Mouse (Mus musculus) lung, embryonic 14.5 days (tissue): Measurements from ENCODE around the gene Mthfd1. TPM values are rescaled to one million over a fixed set of nuclear protein-coding genes. Genes with fewer than 3 reads are reported as not detected.

ENCODE experiments used
- ATAC-seq: fragments of 200-750 bp; cut with Nextera tagmentation; 2 replicates; pipeline ENCODE4 v1.8.0; 2017; ENCODE audit warnings: mild to moderate bottlenecking, moderate TSS enrichment, moderate library complexity; ENCODE audit not compliant: insufficient read depth
- DNase-seq: peaks from one replicate; pipeline ENCODE4 v3.0.0-alpha.2; 2015
- H3K27ac ChIP-seq: fragments of 300-500 bp; sonication (generic); 2 replicates; pipeline ENCODE4 v1.5.1; 2014; ENCODE audit warnings: low read depth, mild to moderate bottlenecking, moderate library complexity
- H3K27me3 ChIP-seq: fragments of 300-500 bp; sonication (generic); 2 replicates; pipeline ENCODE4 v1.6.1; 2014; ENCODE audit warnings: low read length, control low read depth; ENCODE audit not compliant: insufficient read depth
- H3K36me3 ChIP-seq: fragments of 300-500 bp; sonication (generic); 2 replicates; pipeline ENCODE4 v1.6.1; 2014; ENCODE audit warnings: control low read depth; ENCODE audit not compliant: insufficient read depth
- H3K4me1 ChIP-seq: fragments of 300-500 bp; sonication (generic); 2 replicates; pipeline ENCODE4 v1.6.1; 2014; ENCODE audit warnings: antibody characterized with exemption, control low read depth; ENCODE audit not compliant: insufficient read depth
- H3K4me2 ChIP-seq: fragments of 300-500 bp; sonication (generic); 2 replicates; pipeline ENCODE4 v1.6.1; 2014; ENCODE audit warnings: mild to moderate bottlenecking
- H3K4me3 ChIP-seq: fragments of 300-500 bp; sonication (generic); 2 replicates; pipeline ENCODE4 v1.5.1; 2014; ENCODE audit warnings: low read depth, low read length
- H3K9ac ChIP-seq: fragments of 300-500 bp; sonication (generic); 2 replicates; pipeline ENCODE4 v1.6.1; 2014
- H3K9me3 ChIP-seq: fragments of 300-500 bp; sonication (generic); 2 replicates; pipeline ENCODE4 v1.6.1; 2016; ENCODE audit warnings: low read depth, low read length, control low read depth
- CTCF ChIP-seq: IDR thresholded peaks from 2 replicates; pipeline ENCODE4 v1.5.1; 2016; ENCODE audit warnings: antibody characterized with exemption, low read depth
- WGBS: fragments of 180-500 bp; shearing (Covaris S2); extraction: QIAGEN DNeasy Blood & Tissue Kit; methylation state at CpG from one replicate; pipeline ENCODE4 v1.1.7; 2014; 5-methylcytosine and 5-hydroxymethylcytosine counted together
- polyA plus RNA-seq: library from polyadenylated mRNA; unstranded; fragments of >200 nt; fragmentation: Nextera tagmentation; extraction: Ambion mirVana; gene quantifications from 2 replicates; pipeline ENCODE4 v1.2.1, GENCODE M21; 2014

Gene Mthfd1
- polyA plus RNA-seq, 1 experiment from 2014 or later, result 104 TPM

DNA sequence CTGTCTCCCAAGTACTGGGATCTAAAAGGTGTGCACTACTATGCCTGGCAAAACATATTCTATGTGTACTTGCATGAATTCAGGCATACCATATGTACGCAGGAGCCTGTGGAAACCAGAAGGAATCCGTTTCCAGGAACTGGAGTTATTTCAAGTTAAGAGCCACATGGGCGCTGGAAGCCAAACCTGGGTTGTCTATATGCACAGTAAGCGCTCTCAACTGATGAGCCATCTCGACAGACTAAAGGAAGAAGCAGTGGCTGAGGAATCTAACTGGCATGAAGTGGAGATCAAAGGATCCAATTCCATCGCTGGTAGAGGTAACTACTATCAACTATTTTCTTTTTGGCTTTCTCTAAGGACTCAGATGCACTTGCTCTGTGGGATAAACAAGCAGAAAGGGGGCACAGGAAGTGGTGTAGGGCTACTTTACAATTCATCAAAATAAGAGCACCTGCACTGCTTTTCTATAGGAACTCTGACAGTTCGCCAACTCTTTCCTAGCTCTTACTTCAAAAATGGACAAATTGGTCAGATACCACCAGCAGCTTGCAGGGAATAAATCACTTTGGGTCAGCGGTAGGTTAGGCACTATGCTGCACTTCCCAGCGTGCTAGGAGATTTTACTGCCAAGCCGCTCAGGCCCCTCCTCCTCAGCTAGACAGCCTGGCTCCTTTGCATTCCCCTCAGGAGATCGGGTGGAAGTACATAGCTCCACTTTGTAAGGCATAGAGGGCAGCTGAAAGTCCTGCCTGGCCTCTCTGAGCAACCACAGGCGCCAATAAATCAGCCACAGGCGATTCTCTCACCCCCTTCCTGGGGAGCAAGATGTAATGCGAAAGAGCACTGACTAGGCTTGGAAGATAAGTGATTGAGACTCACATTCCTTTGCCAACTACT, 112.2 kb downstream of the Mthfd1 start:
- no peaks in the 10 kb centered on the region for H3K27me3 ChIP-seq
- 23% methylated on average over 14 of the region's 14 CpGs for WGBS
- TF ChIP-seq CTCF, result no peak
- H3K4me2 ChIP-seq, result peak overlapping the region; percentile 78
- DNase-seq (peak; percentile 62), ATAC-seq (no peak)
- H3K9ac ChIP-seq, result peak overlapping the region; percentile 99
- peak overlapping the region; percentile 89 for H3K4me3 ChIP-seq
- no peaks in the 10 kb centered on the region for H3K36me3 ChIP-seq
- H3K9me3 ChIP-seq, result no peaks in the 10 kb centered on the region
- peaks cover 14% of the 10 kb centered on the region for H3K4me1 ChIP-seq
- H3K27ac ChIP-seq, result peak overlapping the region; percentile 52; the same call in 1 of the 2 replicates

DNA sequence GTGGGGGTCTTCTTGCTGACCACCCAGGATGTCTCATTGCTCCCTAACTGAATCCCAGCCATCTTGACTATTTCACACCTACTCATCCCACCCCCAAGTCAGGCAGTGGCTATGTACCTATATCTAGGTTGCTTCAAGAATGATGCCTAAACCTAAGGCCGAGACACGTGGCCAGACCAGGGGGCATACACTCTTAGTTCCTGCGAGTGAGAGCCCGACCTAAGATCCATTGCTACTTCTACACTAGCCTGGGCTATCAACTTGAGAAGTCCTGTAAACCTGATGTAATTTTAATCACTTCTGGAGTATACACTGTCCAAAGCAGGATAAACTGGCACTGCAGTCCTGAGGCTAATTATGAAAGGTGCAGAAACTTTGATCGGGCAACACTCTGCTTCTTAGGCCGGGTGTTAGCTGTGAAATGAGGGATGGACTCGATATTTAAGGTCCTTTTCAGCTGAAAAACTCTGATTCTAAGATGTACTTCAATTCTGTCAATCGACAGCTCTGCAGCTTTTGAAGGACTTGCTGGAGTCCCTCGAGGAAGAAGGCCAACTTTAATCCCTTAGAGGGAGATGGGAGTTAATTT, 113.2 kb downstream of the Mthfd1 start:
- no peak for TF ChIP-seq CTCF
- peak overlapping the region; percentile 99 for H3K9ac ChIP-seq
- DNase-seq (no peak), ATAC-seq (no peak)
- no peaks in the 10 kb centered on the region for H3K36me3 ChIP-seq
- H3K27ac ChIP-seq, result peak overlapping the region; percentile 100
- H3K4me2 ChIP-seq, result peak overlapping the region; percentile 78
- no peaks in the 10 kb centered on the region for H3K27me3 ChIP-seq
- H3K9me3 ChIP-seq, result no peaks in the 10 kb centered on the region
- H3K4me1 ChIP-seq, result peaks cover 19% of the 10 kb centered on the region
- 7% methylated on average over 9 of the region's 9 CpGs for WGBS
- peak overlapping the region; percentile 89 for H3K4me3 ChIP-seq

DNA sequence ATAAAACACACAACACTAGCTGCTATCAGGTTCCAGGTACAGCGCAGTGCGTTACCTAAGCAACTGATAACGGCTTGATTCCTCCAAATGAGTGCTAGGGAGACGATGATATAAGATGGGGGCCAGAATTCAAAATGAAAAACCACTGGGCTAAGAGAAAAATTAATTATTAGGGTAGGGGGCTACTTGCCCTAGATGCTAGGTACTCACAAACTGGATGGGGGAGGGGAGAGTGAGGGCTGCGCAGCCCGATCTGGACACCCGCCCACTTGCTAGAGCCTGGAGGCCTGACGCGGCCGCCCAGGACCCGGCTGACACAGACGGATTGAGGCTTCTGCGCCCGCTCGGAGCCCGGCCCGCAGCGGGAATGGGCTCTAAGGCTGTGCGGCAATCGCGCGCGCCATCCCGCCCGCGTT, 113.7 kb downstream of the Mthfd1 start:
- Histone ChIP-seq H3K36me3 (no peaks in the 10 kb centered on the region), H3K9ac (peak overlapping the region; percentile 99), H3K27me3 (no peaks in the 10 kb centered on the region), H3K4me2 (peak overlapping the region; percentile 78), H3K4me3 (peak overlapping the region; percentile 89), H3K4me1 (peaks cover 19% of the 10 kb centered on the region), H3K9me3 (no peaks in the 10 kb centered on the region), H3K27ac (peak overlapping the region; percentile 100)
- DNase-seq (peak; percentile 81), ATAC-seq (peak; percentile 35)
- 0% methylated on average over 26 of the region's 26 CpGs for WGBS
- TF ChIP-seq CTCF, result no peak

Other genes starting within 250 kb of the Mthfd1 start
- gene Esr2, start 78.0 kb upstream of the Mthfd1 start, polyA plus RNA-seq, result 0.26 and 0.46 TPM in 2 replicates
- gene Tex21, start 8.6 kb upstream of the Mthfd1 start, polyA plus RNA-seq, result not detected in 2 replicates
- 24.2 and 25.7 TPM in 2 replicates for gene Akap5, start 69.6 kb downstream of the Mthfd1 start, polyA plus RNA-seq
- 18.4 and 19.4 TPM in 2 replicates for gene Zbtb25, start 114.3 kb downstream of the Mthfd1 start, polyA plus RNA-seq
- 12.6 and 13.2 TPM in 2 replicates for gene Zbtb1, start 115.0 kb downstream of the Mthfd1 start, polyA plus RNA-seq
- gene Hspa2, start 148.9 kb downstream of the Mthfd1 start, polyA plus RNA-seq, result 6.0 TPM in 2 replicates
- gene Ppp1r36, start 162.2 kb downstream of the Mthfd1 start, polyA plus RNA-seq, result 2.8 and 3.2 TPM in 2 replicates